Mouse (Mus musculus): ENCODE measurements at regions not wholly inside any gene's neighbourhood (a gene's known extent, or its start where the extent isn't known, plus 50 kb on each side); places are given as distances from the start of the nearest gene placed in this dataset.

- ATAC-seq (ENCODE audit: low FRiP score) (no peak), DNase-seq (ENCODE audit: low spot score) (no peak)
- no peak overlapping the region for H3K27ac ChIP-seq (ENCODE audit: low read depth, low read length)
- H3K36me3 ChIP-seq (ENCODE audit: control insufficient read depth, insufficient read depth, low read length) = no peaks in the 10 kb centered on the region
- 87% methylated on average over 5 of the region's 5 CpGs for WGBS
- no peak overlapping the region for H3K4me2 ChIP-seq (replicated peaks; ENCODE audit: low read depth, low read length)
- no peak overlapping the region for H3K9ac ChIP-seq (ENCODE audit: low read depth, low read length)
- no peak overlapping the region for H3K4me3 ChIP-seq (ENCODE audit: low read depth, low read length)
- no peaks in the 10 kb centered on the region for H3K9me3 ChIP-seq (ENCODE audit: control insufficient read depth, low read length)
- no peaks in the 10 kb centered on the region for H3K4me1 ChIP-seq (replicated peaks; ENCODE audit: control insufficient read depth, insufficient read depth, low read length)
- H3K27me3 ChIP-seq (ENCODE audit: control insufficient read depth, insufficient read depth, low read length) = no peaks in the 10 kb centered on the region
Observed at GRCm38 (mm10) chr5:136640871-136641619, 51.9 kb upstream of the Myl10 start.

- Histone ChIP-seq H3K27ac (ENCODE audit: low read depth, low read length) (no peak overlapping the region), H3K36me3 (ENCODE audit: control insufficient read depth, insufficient read depth, low read length) (no peaks in the 10 kb centered on the region), H3K4me1 (replicated peaks; ENCODE audit: control insufficient read depth, insufficient read depth, low read length) (no peaks in the 10 kb centered on the region), H3K4me3 (ENCODE audit: low read depth, low read length) (no peak overlapping the region), H3K4me2 (replicated peaks; ENCODE audit: low read depth, low read length) (no peak overlapping the region), H3K9ac (ENCODE audit: low read depth, low read length) (no peak overlapping the region), H3K27me3 (ENCODE audit: control insufficient read depth, insufficient read depth, low read length) (no peaks in the 10 kb centered on the region), H3K9me3 (ENCODE audit: control insufficient read depth, low read length) (no peaks in the 10 kb centered on the region)
- WGBS = 73% methylated on average over 13 of the region's 13 CpGs
- no peak for DNase-seq (ENCODE audit: low spot score)
- ATAC-seq (ENCODE audit: low FRiP score) = no peak
Observed at GRCm38 (mm10) chr5:136642208-136642607, 50.7 kb upstream of the Myl10 start.

All from hindbrain, embryonic 11.5 days (tissue).